In genomic region chr3:84090982-84091381, GRCm38 (mm10) we compare ENCODE assay signal across 8 mouse cellular contexts. TPM values are rescaled to one million over a fixed set of nuclear protein-coding genes. Genes with fewer than 3 reads are reported as not detected.
A peak's percentile ranks its signal among the peaks of the same experiment; 100 is the strongest.
DNase-seq lines count a peak whose midpoint lies in the region; ATAC-seq and TF ChIP-seq lines count a peak whose summit lies in the region.

No protein-coding gene starts in this region.

- POLR2A ChIA-PET in Patski (lab: Charles Lee): no interaction called here

- WGBS in hindbrain, postnatal 0 days: 24% methylated on average over 2 of the region's 2 CpGs
- 39% methylated on average over 2 of the region's 2 CpGs for WGBS in hindbrain, embryonic 13.5 days

- H3K9me3 ChIP-seq in hindbrain, postnatal 0 days (ENCODE audit: low read length): no peaks in the 10 kb centered on the region
- H3K9me3 ChIP-seq in hindbrain, embryonic 13.5 days: no peaks in the 10 kb centered on the region

- DNase-seq in hindbrain, postnatal 0 days (ENCODE audit: low spot score): no peak
- no peak for DNase-seq in Patski (ENCODE audit: low read depth, low spot score)
- DNase-seq in embryo, embryonic 11 days: peak; percentile 41
- DNase-seq in lung, adult 18-20 months: peak; percentile 15 to 31
- peak; percentile 65 for DNase-seq in thymus, postnatal 4 days
- no peak for DNase-seq in ovary, postnatal 10 days (ENCODE audit: low spot score)
- DNase-seq in right cerebral cortex, postnatal 25 days: no peak

- CTCF ChIA-PET in Patski (lab: Charles Lee): interaction anchor here (0.8 to 1.7 kb wide), 7 partner anchors 10 to 33 kb away, joined by 3 to 4 read pairs (median 3); no protein-coding TSS in a partner anchor

- no peak overlapping the region for H3K9ac ChIP-seq in hindbrain, postnatal 0 days (replicated peaks; ENCODE audit: low read length)
- no peak overlapping the region for H3K9ac ChIP-seq in hindbrain, embryonic 13.5 days

- H3K27ac ChIP-seq in hindbrain, postnatal 0 days: no peak overlapping the region
- H3K27ac ChIP-seq in hindbrain, embryonic 13.5 days: no peak overlapping the region

- no peaks in the 10 kb centered on the region for H3K27me3 ChIP-seq in hindbrain, postnatal 0 days (ENCODE audit: insufficient read depth, low read length)
- H3K27me3 ChIP-seq in hindbrain, embryonic 13.5 days: no peaks in the 10 kb centered on the region
- no peaks in the 10 kb centered on the region for H3K27me3 ChIP-seq in Patski

- H3K4me3 ChIP-seq in hindbrain, postnatal 0 days (ENCODE audit: low read length): no peak overlapping the region
- H3K4me3 ChIP-seq in hindbrain, embryonic 13.5 days: no peak overlapping the region

- no peak overlapping the region for H3K4me2 ChIP-seq in hindbrain, postnatal 0 days (ENCODE audit: low read depth, low read length)
- H3K4me2 ChIP-seq in hindbrain, embryonic 13.5 days: no peak overlapping the region

- peak; percentile 31 for TF ChIP-seq CTCF in hindbrain, postnatal 0 days (IDR thresholded peaks at IDR 0.05; ENCODE audit: low read depth)
- peak; percentile 27 for TF ChIP-seq CTCF in Patski (IDR thresholded peaks at IDR 0.05)

- H3K36me3 ChIP-seq in hindbrain, postnatal 0 days (ENCODE audit: insufficient read depth, low read length): no peaks in the 10 kb centered on the region
- no peaks in the 10 kb centered on the region for H3K36me3 ChIP-seq in hindbrain, embryonic 13.5 days

- no peak for ATAC-seq in hindbrain, postnatal 0 days
- no peak for ATAC-seq in hindbrain, embryonic 13.5 days (ENCODE audit: low FRiP score)
- no peak for ATAC-seq in Patski

- no peaks in the 10 kb centered on the region for H3K4me1 ChIP-seq in hindbrain, postnatal 0 days (ENCODE audit: insufficient read depth, low read length)
- H3K4me1 ChIP-seq in hindbrain, embryonic 13.5 days (replicated peaks): no peaks in the 10 kb centered on the region

- in situ Hi-C loops in Patski (cut with MboI; ENCODE audit: low pct_unique_long_range_greater_than_20kb): no loop called here

RNA-seq across cellular contexts. Expression of gene Tmem131l, which starts 51.0 kb away (rescaled TPM):
- 28.4 and 33.2 TPM in 2 replicates for total RNA-seq in hindbrain, postnatal 0 days (2014; rRNA removed)
- 18.6 and 20.5 TPM in 2 replicates for polyA plus RNA-seq in hindbrain, postnatal 0 days (2015; fragmentation: Nextera tagmentation; extraction: Ambion mirVana)
- polyA plus RNA-seq in hindbrain, embryonic 13.5 days (2015; fragmentation: Nextera tagmentation; extraction: Ambion mirVana): 66.6 and 75.8 TPM in 2 replicates
- polyA plus RNA-seq in Patski (2021): 24.9 TPM

Comparison
In these comparisons a context has a peak if more than half of its experiments do, and no peak if none do; other contexts are left out.
1. DNase-seq: peak in embryo, embryonic 11 days (single experiment), lung, adult 18-20 months (2 of 2) and thymus, postnatal 4 days (single experiment); none in hindbrain, postnatal 0 days (single experiment), Patski (single experiment), ovary, postnatal 10 days (single experiment) and right cerebral cortex, postnatal 25 days (single experiment).